ENCODE assay signal across 8 mouse cellular contexts in the genomic region with DNA sequence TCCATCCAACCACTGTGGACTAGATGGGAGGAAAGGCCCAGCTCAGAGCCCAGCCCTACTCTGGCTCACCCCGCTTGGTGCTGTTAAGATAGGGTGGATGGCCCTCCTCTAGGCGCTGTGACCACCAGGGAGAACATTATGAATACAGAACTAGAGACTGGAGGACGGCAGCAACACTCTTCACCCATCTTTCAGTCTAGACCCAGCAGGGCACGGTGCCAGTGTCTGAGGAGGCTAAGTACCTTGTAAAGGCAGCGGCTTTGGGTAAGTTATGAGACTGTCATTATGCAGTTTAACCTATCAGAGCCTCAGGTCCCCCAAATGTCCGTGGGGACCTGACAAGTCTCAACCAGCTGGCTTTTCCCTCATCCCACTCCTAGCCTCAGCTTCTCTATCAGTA. TPM values are rescaled to one million over a fixed set of nuclear protein-coding genes. Genes with fewer than 3 reads are reported as not detected.
A peak's percentile ranks its signal among the peaks of the same experiment; 100 is the strongest.
DNase-seq lines count a peak whose midpoint lies in the region; ATAC-seq and TF ChIP-seq lines count a peak whose summit lies in the region.

A gene (plus strand): TSS at position 153 of the 400 bp plus-strand sequence.

- peak within 1 kb of the TSS; percentile 22 for H3K4me3 ChIP-seq in thymus, adult 2 months (ENCODE audit: control insufficient read depth, insufficient read depth, low read length)
- peak within 1 kb of the TSS; percentile 56 for H3K4me3 ChIP-seq in embryonic fibroblast, embryonic 13.5 days (ENCODE audit: insufficient read depth, low read length)
- H3K4me3 ChIP-seq in hindbrain, embryonic 14.5 days (replicated peaks; ENCODE audit: low read length) = peak within 1 kb of the TSS; percentile 42
- H3K4me3 ChIP-seq in midbrain, embryonic 12.5 days = peak within 1 kb of the TSS; percentile 49

- peak within 1 kb of the TSS; percentile 80 for H3K4me2 ChIP-seq in hindbrain, embryonic 14.5 days (replicated peaks)
- peak within 1 kb of the TSS; percentile 81 for H3K4me2 ChIP-seq in midbrain, embryonic 12.5 days (replicated peaks)

- no peak; the same call in 1 of the 2 replicates for ATAC-seq in hindbrain, embryonic 14.5 days (ENCODE audit: low FRiP score)
- ATAC-seq in midbrain, embryonic 12.5 days (ENCODE audit: low FRiP score, low read depth) = no peak

- WGBS in thymus, adult 2 months = 37% methylated on average over 6 of the region's 6 CpGs
- WGBS in hindbrain, embryonic 14.5 days = 51% methylated on average over 6 of the region's 6 CpGs
- 56% methylated on average over 6 of the region's 6 CpGs for WGBS in midbrain, embryonic 12.5 days

- H3K27me3 ChIP-seq in thymus, adult 2 months (ENCODE audit: control insufficient read depth, insufficient read depth, low read length) = no peaks in the 10 kb centered on the region
- H3K27me3 ChIP-seq in hindbrain, embryonic 14.5 days (ENCODE audit: control insufficient read depth, insufficient read depth, low read length) = no peaks in the 10 kb centered on the region
- H3K27me3 ChIP-seq in midbrain, embryonic 12.5 days = peaks cover 40% of the 10 kb centered on the region

- no peak for DNase-seq in thymus, adult 2 months
- no peak for DNase-seq in thymus, postnatal 0 days (ENCODE audit: low spot score)
- no peak for DNase-seq in hindbrain, embryonic 14.5 days (ENCODE audit: low spot score)
- DNase-seq in retina, embryonic 14.5 days (ENCODE audit: low spot score) = no peak
- no peak for DNase-seq in ovary, postnatal 10 days (ENCODE audit: low spot score)
- no peak for DNase-seq in spleen, postnatal 4 days (ENCODE audit: low spot score in 2 of 2)

- no peak for TF ChIP-seq POLR2A in thymus, adult 2 months (IDR thresholded peaks at IDR 0.05; ENCODE audit: control insufficient read depth, extremely low read depth, insufficient read depth, low read length, poor library complexity)
- no peak for TF ChIP-seq POLR2A in embryonic fibroblast, embryonic 13.5 days (IDR thresholded peaks at IDR 0.05; ENCODE audit: low read depth, low read length)

- H3K27ac ChIP-seq in thymus, adult 2 months (ENCODE audit: control insufficient read depth, insufficient read depth, low read length) = no peak within 1 kb of the TSS
- peak within 1 kb of the TSS; percentile 59 for H3K27ac ChIP-seq in embryonic fibroblast, embryonic 13.5 days (ENCODE audit: insufficient read depth, low read length)
- no peak within 1 kb of the TSS for H3K27ac ChIP-seq in hindbrain, embryonic 14.5 days
- no peak within 1 kb of the TSS for H3K27ac ChIP-seq in midbrain, embryonic 12.5 days (replicated peaks)

- H3K4me1 ChIP-seq in thymus, adult 2 months (replicated peaks; ENCODE audit: control insufficient read depth, insufficient read depth, low read length) = peaks cover 49% of the 10 kb centered on the region
- H3K4me1 ChIP-seq in embryonic fibroblast, embryonic 13.5 days (ENCODE audit: control insufficient read depth, insufficient read depth, low read length) = peaks cover 21% of the 10 kb centered on the region
- H3K4me1 ChIP-seq in hindbrain, embryonic 14.5 days (replicated peaks; ENCODE audit: control insufficient read depth, insufficient read depth, low read length) = peaks cover 16% of the 10 kb centered on the region
- H3K4me1 ChIP-seq in midbrain, embryonic 12.5 days = peaks cover 12% of the 10 kb centered on the region

- no peaks in the 10 kb centered on the region for H3K36me3 ChIP-seq in thymus, adult 2 months (ENCODE audit: control insufficient read depth, insufficient read depth, low read length)
- no peaks in the 10 kb centered on the region for H3K36me3 ChIP-seq in hindbrain, embryonic 14.5 days (replicated peaks; ENCODE audit: control insufficient read depth, insufficient read depth)
- H3K36me3 ChIP-seq in midbrain, embryonic 12.5 days = no peaks in the 10 kb centered on the region

- no peak for TF ChIP-seq CTCF in thymus, adult 2 months (IDR thresholded peaks at IDR 0.05; ENCODE audit: borderline replicate concordance, control insufficient read depth, extremely low read depth, insufficient read depth, low read length, poor library complexity)
- TF ChIP-seq CTCF in embryonic fibroblast, embryonic 13.5 days (IDR thresholded peaks at IDR 0.05; ENCODE audit: borderline replicate concordance, insufficient read depth, low read length) = no peak

- H3K9me3 ChIP-seq in hindbrain, embryonic 14.5 days (ENCODE audit: control insufficient read depth, low read length) = no peaks in the 10 kb centered on the region
- H3K9me3 ChIP-seq in midbrain, embryonic 12.5 days = no peaks in the 10 kb centered on the region

- H3K9ac ChIP-seq in hindbrain, embryonic 14.5 days = peak within 1 kb of the TSS; percentile 56
- H3K9ac ChIP-seq in midbrain, embryonic 12.5 days (replicated peaks) = peak within 1 kb of the TSS; percentile 57

RNA-seq across cellular contexts. Expression of the gene that starts here (rescaled TPM):
- polyA plus RNA-seq in thymus, adult 2 months (2012; rRNA removed) = 6.2 and 7.2 TPM in 2 replicates
- polyA plus RNA-seq in thymus, postnatal 0 days (2015; fragmentation: Nextera tagmentation; extraction: Ambion mirVana) = 3.0 and 3.4 TPM in 2 replicates
- polyA plus RNA-seq in embryonic fibroblast, embryonic 13.5 days (2011; ENCODE audit: insufficient read length, low read depth, missing spikeins) = 95.5 and 220 TPM in 2 replicates
- polyA plus RNA-seq in hindbrain, embryonic 14.5 days (2014; fragmentation: Nextera tagmentation; extraction: Ambion mirVana) = 5.1 and 7.2 TPM in 2 replicates
- polyA plus RNA-seq in midbrain, embryonic 12.5 days (2016; fragmentation: Nextera tagmentation; extraction: Ambion mirVana) = 4.1 and 4.3 TPM in 2 replicates

Comparison
In these comparisons a context has a peak if more than half of its experiments do, and no peak if none do; other contexts are left out.
1. RNA of the gene that starts here (polyA plus RNA-seq): 95.5 to 220 TPM in embryonic fibroblast, embryonic 13.5 days; 5.1 to 7.2 TPM in hindbrain, embryonic 14.5 days, 6.2 to 7.2 TPM in thymus, adult 2 months, 4.1 to 4.3 TPM in midbrain, embryonic 12.5 days and 3.0 to 3.4 TPM in thymus, postnatal 0 days; every median in the first group is over 10 times any median in the second.
2. Peak in every context shown above with its lines, with median percentiles within 50 percentile points of each other: H3K4me3 ChIP-seq.